In the genomic region with DNA sequence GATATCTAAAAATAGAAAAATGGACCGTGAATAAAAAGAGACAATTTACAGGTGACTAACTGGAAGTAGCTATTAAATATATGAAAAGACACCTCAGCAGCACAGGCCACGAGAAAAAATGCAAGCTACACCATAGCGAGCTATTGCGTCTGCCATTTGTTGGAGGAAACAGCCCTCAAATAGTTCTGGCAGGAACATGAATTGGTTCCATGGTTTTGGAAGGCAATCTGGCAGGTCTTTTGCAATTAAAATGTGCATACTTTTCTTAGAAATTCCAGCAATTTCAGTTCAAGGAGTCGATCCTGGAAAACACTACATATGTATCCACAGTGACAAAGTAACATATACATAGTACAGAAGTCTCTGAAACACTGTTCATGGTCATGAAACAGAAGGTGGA, we compare ENCODE assay signal across 14 mouse cellular contexts.
"Had no signal": no experiment of that assay in that cellular context is flagged by ENCODE, and none has a peak within 500 bp of the region (broad histone marks: within the 10 kb centered on the region; RNA-seq: fewer than 3 reads in every experiment).

No protein-coding gene starts in this region.

- H3K36me3 ChIP-seq: kidney, embryonic 15.5 days; limb, embryonic 15.5 days; liver, embryonic 12.5 days; midbrain, embryonic 10.5 days; neural tube, embryonic 15.5 days had no signal

- H3K9ac ChIP-seq: kidney, embryonic 15.5 days; limb, embryonic 15.5 days; liver, embryonic 12.5 days; lung, embryonic 14.5 days; neural tube, embryonic 15.5 days had no signal

- H3K4me3 ChIP-seq: kidney, embryonic 15.5 days; limb, embryonic 15.5 days; liver, embryonic 12.5 days; midbrain, embryonic 10.5 days; myocyte; neural tube, embryonic 15.5 days had no signal

- H3K9me3 ChIP-seq: kidney, embryonic 15.5 days; limb, embryonic 15.5 days; liver, embryonic 12.5 days; midbrain, embryonic 10.5 days; neural tube, embryonic 15.5 days had no signal

- H3K4me2 ChIP-seq: kidney, embryonic 15.5 days; limb, embryonic 15.5 days; liver, embryonic 12.5 days; lung, embryonic 14.5 days; neural tube, embryonic 15.5 days had no signal

- H3K4me1 ChIP-seq: kidney, embryonic 15.5 days; limb, embryonic 15.5 days; liver, embryonic 12.5 days; midbrain, embryonic 10.5 days; neural tube, embryonic 15.5 days had no signal

- H3K27me3 ChIP-seq: kidney, embryonic 15.5 days; limb, embryonic 15.5 days; liver, embryonic 12.5 days; neural tube, embryonic 15.5 days had no signal

- ATAC-seq: liver, embryonic 12.5 days had no signal

- H3K27ac ChIP-seq: kidney, embryonic 15.5 days; limb, embryonic 15.5 days; liver, embryonic 12.5 days; midbrain, embryonic 10.5 days; neural tube, embryonic 15.5 days had no signal

- DNase-seq: kidney, adult 2 months; kidney, postnatal 14 days; lung, embryonic 14.5 days; lung, postnatal 10 days; lung, postnatal 4 days; midbrain, embryonic 14.5 days; right cerebral cortex, postnatal 14 days; thymus, postnatal 4 days had no signal
